Mouse (Mus musculus): ENCODE data around the gene Cd200.
"Not testable (repeated sequence)": the region's sequence is repeated elsewhere in the genome, so short reads cannot be mapped to it uniquely, and the experiment has no call there.

Gene Cd200

DNA sequence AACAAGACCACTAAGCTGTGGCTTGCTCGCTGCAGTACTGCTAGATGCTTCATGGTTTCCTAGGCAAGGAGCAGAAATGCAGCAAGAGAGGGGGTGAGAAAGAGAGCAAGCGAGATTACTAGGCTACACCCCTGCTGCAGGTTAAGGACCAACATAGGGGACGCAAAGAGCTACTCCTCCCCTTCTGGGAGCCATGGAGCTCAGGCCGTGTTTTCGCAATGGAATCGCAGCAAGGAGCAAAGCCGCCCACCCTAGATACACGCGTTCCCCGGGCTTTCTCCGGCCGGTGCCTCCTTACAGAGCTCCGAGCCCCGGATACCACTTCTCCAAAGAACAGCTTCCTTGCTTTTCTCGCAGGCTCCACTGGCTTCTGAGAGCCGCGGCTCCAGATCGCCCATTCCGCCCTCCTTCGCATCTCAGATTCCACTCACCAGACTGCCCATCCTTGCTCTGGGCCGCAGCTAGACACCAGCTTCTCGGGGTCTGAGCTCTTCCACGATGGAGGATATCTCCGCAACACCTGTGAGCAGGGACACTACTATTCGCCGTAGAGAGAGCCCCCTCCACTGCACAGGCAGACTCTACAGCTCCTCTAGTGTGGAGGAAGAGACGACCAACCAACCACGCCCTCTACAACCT, at the start of gene Cd200:
TSS of gene Cd200 (minus strand) at position 629 of the 639 bp plus-strand sequence.
- DNase-seq (ENCODE audit: low spot score), result peak; percentile 16

- no peak for DNase-seq (ENCODE audit: low spot score)
These were observed 45.9 kb upstream of the Cd200 start for GRCm38 (mm10) chr16:45454762-45455161.

- no peak for DNase-seq (ENCODE audit: low spot score)
These were observed 28.4 kb upstream of the Cd200 start for GRCm38 (mm10) chr16:45437230-45437739.

GRCm38 (mm10) chr16:45435591-45435990, 26.7 kb upstream of the Cd200 start:
- no peak for DNase-seq (ENCODE audit: low spot score)

GRCm38 (mm10) chr16:45427651-45428050, 18.8 kb upstream of the Cd200 start:
- DNase-seq (ENCODE audit: low spot score), result peak; percentile 43

- no peak for DNase-seq (ENCODE audit: low spot score)
These were observed 4.6 kb upstream of the Cd200 start for GRCm38 (mm10) chr16:45413497-45413896.

DNA sequence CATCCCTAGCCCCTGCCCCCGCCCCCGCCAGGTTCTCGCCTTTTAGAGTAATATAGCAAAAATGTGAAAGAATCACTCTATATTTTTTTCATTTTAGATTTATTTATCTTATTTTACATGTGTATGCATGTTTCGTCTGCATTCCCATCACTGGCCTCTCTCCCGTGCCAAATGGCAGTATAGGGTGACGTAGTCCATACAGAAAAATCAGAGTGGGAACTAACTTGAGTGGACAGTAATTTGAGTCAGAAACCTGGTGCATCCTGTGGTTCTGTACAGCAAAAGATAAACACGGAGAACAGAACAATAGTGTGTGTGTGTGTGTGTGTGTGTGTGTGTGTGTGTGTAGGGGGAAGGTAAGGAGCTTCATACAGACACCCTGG, 202 bp upstream of the Cd200 start:
- not testable (repeated sequence) for DNase-seq (ENCODE audit: low spot score)

- DNase-seq (ENCODE audit: low spot score), result no peak
These were observed 1.0 kb downstream of the Cd200 start for GRCm38 (mm10) chr16:45407645-45408400.

GRCm38 (mm10) chr16:45407091-45407490, 1.8 kb downstream of the Cd200 start:
- DNase-seq (ENCODE audit: low spot score), result no peak

DNA sequence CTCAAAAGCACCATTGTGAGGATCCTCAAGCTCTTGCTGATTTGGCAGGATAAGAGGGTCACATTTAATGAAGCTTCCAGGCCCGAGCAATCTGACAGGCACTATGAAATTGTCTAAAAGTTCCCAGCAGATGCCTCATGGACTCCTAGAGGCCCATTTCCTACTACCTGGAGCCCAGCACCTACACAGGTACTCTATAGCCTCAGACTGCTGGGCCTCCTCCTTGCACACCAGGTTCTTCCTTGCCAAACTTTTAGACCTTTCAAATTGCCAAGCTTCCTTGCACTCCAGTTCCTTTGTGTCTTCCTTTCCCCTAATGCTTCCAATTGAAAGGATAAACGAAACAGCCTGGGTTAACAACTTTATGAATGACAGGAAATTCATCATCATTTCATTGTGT, 5.9 kb downstream of the Cd200 start:
- DNase-seq (ENCODE audit: low spot score), result no peak

DNA sequence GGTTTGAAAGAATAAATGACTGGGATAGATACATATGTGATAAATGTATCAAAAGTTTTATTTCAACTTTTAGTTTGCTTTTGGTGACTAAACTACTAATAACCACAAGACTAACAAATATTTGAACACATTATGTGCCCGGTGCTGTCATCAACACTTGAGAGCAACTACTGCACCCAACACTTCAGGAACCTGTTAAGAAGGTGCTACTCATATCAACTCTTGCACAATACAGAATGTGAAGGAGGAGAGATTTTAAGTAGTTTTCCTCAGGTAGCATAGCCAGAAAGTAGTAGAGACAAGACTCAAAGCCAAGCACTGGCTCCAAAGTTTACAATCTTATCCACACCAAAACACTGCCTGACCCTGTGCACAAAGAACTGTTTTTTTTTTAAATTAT, 6.8 kb downstream of the Cd200 start:
- DNase-seq (ENCODE audit: low spot score), result no peak

DNA sequence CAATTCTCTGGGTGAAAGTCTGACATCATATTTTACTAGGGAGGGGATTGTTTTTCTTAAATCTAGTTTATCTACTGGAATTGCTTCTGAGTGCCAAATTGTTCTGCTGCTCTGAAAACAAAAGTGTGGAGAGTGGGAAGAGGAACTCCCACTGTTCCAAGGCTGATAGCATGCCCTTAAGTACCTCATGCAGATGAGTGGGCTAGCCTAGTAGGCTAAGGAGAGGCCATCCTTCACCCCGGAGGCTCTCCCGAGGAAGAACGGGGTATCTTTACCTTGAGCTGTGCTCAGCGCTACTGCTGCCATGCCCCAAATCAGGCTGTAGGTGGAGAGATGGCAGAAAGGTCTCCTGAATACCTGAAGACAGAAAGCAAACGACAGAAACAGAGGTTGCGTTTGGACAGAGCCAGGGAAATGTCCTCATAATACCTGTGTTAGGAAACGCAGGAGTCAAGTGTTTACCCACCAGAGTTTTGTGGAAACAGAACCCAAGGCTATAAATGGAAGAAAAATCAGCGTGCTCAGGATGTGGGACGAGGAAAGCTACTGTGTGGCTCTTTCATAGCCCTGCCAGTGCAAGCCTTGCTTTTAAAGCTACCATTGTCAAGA, 8.8 kb downstream of the Cd200 start:
- no peak for DNase-seq (ENCODE audit: low spot score)

DNA sequence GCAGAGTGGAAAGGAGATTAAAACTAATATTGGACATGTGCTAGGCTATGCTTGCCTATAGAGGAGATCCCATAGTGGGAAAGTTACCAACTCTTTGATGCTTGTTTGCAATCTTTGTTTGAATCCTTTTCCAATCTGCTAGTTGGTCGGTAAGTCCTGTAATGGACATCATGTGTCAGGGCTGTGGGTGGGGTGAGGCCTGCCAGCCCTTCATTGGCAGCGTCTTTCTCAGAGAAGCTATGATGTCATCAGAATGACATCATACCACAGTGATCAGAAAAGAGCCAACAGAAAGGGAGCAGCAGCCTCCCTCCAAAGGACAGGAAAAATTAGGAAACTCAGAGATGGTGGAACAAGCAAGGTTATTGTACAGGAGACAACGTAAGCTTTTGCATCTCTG, 9.4 kb downstream of the Cd200 start:
- DNase-seq (ENCODE audit: low spot score), result no peak

DNA sequence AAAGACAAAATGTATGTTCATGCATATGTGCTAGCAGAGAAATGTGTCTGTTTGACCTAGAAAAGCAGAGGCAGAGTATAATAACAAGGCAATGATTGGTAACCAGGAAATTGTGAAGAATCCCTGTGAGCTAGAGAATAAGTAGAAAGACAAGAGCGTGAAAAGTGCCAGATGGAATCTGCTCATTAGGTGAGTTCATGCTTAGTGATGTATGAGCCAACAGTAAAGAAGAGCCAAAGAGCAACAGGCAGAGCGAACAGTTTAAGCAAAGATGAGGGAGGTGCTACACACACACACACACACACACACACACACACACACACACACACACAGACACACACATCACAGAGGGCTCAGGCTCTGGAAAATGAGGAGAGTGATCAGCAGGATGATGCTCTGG, 11.4 kb downstream of the Cd200 start:
- DNase-seq (ENCODE audit: low spot score), result no peak

GRCm38 (mm10) chr16:45392246-45392645, 16.6 kb downstream of the Cd200 start:
- no peak for DNase-seq (ENCODE audit: low spot score)

GRCm38 (mm10) chr16:45391680-45392079, 17.2 kb downstream of the Cd200 start:
- no peak for DNase-seq (ENCODE audit: low spot score)

DNA sequence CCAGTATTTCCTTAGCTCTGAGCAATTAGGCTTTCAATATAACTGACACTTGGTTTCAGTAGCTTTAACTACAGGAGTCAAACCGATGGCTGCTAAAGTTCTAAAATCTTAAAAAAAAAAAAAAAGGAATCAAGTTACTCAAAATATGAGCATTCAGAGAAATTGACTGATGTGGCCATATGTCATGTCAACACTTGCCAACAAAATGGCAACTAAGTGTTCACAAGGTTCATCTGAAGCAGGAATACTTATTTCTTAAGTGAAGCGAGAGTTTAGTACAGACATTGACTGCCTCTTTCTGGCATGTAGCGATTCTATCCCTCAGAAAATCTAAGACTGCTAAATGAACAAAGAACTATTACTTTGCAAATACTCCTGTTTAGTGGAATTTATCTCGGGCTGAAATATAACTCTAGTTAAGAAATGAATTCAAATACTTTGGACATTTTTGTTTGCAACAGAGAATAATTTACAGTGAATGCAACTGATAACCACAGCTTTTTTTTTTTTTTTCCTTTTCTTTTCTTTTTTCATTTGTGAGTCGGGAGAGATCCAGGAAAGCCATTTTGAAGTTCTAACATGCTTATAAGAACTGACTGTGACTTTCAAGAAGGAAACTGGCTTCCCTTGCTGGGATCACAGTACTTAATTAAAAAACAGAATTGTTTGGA, 18.4 kb downstream of the Cd200 start:
- no peak for DNase-seq (ENCODE audit: low spot score)

DNA sequence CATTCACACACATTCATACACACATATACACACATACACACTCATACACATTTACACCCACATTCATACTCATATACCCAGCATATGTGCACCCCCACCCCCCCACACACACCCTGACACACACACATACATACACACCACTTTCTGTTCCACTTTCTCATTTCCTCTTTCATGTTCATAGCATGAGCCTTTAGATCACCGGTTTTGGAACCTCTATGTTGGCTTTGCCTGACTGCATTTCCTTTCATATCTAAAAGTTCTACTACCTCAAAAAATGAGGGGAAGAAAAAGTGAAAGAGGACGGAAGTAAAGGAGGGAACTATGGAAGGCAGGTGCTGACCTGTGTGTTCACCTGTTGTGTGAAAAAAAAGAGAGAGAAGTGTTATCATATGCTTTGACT, 19.0 kb downstream of the Cd200 start:
- DNase-seq (ENCODE audit: low spot score), result no peak

DNA sequence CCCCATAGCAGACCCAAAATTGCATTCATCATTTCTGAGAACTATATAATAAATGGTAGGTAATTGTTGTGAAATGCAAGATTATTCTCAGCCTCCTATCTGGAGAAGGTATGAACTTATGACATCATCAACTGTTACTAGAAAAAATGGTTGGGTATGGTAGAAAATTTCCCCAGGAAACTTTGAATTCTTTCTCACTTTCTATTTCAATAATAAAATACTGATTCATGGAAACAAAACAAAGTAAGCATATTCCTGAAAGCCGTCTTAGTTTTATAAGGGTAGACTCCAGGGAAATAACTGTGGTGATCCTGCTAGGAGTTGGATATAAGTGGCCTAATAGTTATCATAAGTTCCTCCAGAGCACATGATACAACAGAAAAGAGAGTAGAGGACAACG, 19.8 kb downstream of the Cd200 start:
- no peak for DNase-seq (ENCODE audit: low spot score)

DNA sequence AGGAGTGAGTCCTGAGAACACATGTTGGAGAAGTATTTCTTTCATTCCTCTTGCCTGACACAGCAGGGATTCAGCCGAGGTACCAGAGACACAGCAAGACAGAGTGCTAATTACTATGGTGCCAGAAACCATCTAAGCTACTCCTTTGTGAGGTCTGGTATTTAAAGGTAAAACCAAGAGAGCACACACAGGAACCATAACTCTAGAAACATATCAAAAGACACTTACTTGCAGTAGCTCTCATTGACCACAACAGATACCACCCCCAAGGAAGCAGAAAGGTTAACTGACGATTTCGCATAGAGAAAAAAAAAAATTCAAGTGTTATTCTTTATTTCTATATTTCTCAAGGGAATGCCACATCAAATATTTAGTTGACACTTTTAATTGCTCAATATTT, 27.0 kb downstream of the Cd200 start:
- DNase-seq (ENCODE audit: low spot score), result no peak

GRCm38 (mm10) chr16:45378959-45379358, 29.9 kb downstream of the Cd200 start:
- DNase-seq (ENCODE audit: low spot score), result no peak

- no peak for DNase-seq (ENCODE audit: low spot score)
These were observed 30.5 kb downstream of the Cd200 start for GRCm38 (mm10) chr16:45378147-45378943.

All from testis, postnatal 14 days (tissue).